Mouse (Mus musculus) skeletal muscle tissue, adult 2 months (tissue): Measurements from ENCODE around the gene Dpp4.
A peak's percentile ranks its signal among the peaks of the same experiment; 100 is the strongest.

Experiments used
- DNase-seq: peaks from one replicate; pipeline ENCODE4 v3.0.0-alpha.2; 2012; ENCODE audit warnings: low read depth, low spot score

Gene Dpp4

GRCm38 (mm10) chr2:62408701-62409201 lies 3.3 kb downstream of the Dpp4 start:
- no peak for DNase-seq

- no peak for DNase-seq
Observed at GRCm38 (mm10) chr2:62408216-62408615, 3.8 kb downstream of the Dpp4 start.

DNA sequence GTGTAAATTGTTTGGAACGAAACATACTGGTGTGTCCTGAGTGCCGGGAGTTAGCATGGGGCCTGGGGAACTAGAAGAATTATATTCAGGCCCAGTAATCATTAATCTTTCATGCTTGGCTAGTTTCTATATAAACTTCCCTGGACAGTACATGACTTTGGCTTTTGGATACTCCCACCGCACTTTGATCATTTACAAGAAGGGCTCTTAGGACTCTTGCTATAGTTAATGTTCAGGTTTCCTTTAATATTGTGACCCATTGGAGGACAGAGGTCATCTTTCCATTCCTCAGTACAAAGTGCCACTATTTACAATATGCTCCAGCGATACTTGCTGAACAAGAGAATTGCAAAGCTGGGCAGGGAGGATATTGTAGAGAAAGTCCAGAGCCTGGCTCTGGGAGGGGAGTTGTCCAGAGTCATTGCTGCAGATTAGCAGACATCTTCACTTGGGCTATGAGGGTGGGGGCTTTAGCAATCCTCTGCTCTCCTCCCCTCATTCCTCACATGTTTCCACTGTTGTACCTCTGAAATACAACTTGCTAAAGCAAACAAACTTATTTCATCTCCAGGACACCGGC lies 8.4 kb downstream of the Dpp4 start:
- DNase-seq = no peak

GRCm38 (mm10) chr2:62401011-62401410 lies 11.0 kb downstream of the Dpp4 start:
- peak; percentile 76 for DNase-seq

- DNase-seq = no peak
Observed at GRCm38 (mm10) chr2:62399832-62400231, 12.2 kb downstream of the Dpp4 start.

DNA sequence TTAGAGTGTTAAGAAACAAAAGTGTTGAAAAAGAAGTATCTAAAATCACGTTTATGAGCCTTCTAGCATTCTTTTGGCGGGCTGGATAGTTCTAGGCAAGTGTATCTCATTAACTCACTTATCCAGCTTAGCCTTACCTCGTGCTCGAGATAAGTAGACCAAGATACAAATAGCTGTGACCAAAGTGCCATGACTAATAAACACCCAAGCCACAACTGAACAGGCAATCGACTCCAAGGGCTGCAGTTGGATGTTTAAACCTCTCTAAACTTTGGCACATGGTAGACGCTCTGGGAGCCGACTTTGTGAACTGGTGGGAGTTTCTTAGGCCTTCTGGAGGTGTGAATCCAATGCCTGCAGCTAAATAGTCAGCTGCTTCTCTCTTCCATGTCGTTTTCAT lies 12.7 kb downstream of the Dpp4 start:
- no peak for DNase-seq

DNA sequence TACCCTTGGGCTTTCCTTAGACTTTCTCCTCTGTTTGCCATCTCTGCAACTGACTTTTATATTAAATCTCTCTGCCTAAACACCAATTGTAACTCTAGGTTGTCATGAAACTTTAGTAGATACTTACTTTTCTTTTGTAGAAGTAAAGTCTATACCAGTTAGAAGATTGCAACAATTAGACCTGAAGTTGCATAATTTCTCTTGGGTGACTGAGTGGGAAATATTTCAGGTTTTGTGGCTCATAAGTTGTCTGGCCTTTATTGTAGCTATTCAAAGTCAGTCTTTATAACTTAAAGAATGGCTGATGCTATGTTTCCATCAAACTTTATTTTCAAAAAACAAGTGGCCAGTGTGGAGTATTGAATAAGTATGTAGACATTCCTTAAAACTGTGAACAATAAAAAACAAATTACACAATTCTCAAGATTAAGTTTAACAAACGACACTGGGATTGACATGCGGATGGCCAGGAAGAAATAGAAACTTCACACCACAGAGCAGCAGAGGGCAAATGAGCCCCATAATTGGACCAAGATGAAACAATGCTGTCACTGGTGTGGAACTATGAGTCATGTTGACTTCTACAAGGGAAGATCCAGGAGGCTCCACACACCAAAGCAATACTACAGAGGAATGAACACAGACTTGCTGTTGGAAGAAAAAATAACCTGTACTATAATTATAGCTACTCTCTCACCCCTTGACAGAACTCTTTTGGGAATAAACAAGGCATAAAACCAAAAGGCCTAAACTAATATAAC lies 13.7 kb downstream of the Dpp4 start:
- DNase-seq = peak; percentile 55

DNA sequence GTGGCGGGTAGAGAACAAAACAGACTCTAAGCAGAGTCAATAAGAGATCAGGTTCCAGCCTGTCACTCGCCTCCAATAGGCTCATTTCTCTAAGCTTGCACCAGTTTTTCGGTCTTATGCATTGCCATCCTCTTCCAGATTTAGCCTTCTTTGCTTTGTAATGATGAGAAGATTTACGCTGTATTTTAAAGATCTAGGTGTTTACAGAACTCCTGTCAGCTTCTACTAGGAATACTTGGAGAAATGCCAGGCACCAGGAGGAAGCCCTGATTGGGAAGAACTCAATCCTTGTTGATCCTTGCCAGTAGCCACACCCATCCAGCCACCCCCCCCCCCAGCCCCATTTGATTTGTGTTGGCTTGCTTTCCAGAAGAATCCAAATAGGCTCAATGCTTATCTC lies 14.4 kb downstream of the Dpp4 start:
- DNase-seq = no peak

DNA sequence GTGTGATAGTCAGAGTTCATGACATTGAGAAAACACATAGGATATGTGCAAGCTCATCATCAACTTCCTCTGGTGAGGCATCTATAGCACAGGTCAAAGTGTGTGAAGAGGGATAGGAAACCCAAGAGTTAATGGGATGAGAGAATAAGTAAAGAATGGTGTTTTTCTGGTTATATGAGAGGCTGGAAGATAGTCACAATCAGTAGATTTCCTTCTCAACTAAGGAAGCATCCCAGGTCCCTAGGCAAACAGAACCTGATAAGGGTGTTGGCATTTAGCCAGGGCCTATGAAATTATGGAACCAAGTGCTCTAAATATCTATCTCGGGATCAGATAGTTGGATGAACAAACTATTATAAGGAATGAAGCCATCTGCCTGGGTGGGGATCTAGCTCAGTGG lies 15.2 kb downstream of the Dpp4 start:
- DNase-seq = no peak

GRCm38 (mm10) chr2:62394800-62395199 lies 17.2 kb downstream of the Dpp4 start:
- DNase-seq = no peak

DNA sequence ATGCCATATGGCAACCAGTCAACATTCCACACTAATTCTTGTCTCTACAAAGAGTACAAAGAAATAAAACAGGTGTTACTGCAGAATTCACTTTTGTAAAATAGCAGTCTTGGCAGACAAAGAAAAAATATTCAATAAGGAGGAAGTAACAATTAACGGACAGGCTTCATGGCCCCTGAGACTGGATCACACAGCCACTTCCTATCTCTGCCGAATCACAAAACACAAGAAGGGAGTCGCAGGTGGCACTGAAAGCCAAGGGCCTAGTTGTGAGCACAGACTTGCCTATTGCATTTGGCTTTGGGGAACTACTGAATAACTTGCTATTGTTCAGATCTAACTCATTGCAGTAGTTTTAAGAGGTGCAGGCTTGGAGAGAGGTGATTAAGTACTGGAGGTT lies 19.9 kb downstream of the Dpp4 start:
- DNase-seq = no peak

DNA sequence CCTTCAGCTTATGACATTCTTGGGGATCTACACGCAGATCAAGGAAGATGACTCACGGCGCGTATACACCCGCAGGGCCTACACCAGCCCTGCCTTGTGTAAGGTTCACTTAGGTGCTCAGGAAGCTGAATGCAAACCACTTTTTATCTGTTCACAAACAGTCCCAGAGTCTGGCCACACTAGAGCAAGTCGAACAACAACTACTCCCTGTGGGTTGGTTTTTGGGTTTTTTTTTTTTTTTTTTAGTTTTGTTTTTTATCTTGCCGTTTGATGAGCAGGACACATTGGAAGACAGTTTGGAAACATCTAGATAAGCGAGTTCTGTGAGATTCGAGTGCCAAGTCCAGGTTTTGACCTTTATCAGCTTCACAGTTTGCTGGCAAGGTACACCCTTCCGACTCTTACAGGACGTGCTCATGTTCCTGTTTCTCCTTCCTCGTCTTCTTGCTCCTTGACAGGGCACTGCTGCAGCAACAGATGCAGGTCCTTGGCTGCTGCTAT lies 21.0 kb downstream of the Dpp4 start:
- DNase-seq = no peak

DNA sequence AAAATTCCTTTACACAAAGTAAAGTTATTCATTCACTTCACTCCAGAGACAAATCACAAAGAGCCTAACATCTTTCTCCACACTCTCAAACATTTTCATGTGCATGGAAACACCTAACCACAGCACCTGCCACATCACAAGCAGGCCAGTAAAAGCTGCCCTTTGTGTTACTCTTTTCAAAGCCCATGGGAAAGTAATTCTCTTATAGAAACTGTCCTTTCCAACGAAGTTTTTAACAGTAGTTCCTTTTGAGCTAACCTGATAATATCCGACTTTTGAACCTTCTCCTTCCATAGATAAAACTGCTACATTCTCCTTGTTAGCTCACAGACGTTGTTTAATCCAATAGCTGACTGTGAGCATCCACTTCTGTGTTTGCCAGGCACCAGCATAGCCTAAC lies 21.7 kb downstream of the Dpp4 start:
- DNase-seq = no peak

GRCm38 (mm10) chr2:62388841-62389240 lies 23.2 kb downstream of the Dpp4 start:
- no peak for DNase-seq

DNA sequence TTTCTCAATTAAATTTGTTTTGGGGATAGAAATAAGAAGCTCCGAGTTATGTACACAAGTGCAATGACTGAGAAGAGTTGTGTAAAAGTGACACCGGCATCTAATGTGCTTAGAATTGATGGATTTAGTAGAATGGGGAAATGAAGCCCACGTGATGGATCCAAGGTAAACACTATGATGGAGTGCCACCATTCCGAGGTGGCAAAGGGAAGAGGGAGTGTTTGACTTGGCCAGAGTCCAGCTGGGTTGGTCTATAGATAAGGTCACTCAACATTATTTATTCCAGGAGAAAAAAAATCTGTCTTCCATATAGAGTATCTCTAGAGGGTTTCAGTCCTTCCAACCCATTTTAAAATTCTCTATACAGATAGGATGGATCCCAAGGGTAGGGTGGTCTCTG lies 28.8 kb downstream of the Dpp4 start:
- no peak for DNase-seq

- DNase-seq = no peak
Observed at GRCm38 (mm10) chr2:62382440-62382839, 29.6 kb downstream of the Dpp4 start.

GRCm38 (mm10) chr2:62381756-62382155 lies 30.3 kb downstream of the Dpp4 start:
- DNase-seq = peak; percentile 68

- DNase-seq = no peak
Observed at GRCm38 (mm10) chr2:62373692-62374091, 38.3 kb downstream of the Dpp4 start.

DNA sequence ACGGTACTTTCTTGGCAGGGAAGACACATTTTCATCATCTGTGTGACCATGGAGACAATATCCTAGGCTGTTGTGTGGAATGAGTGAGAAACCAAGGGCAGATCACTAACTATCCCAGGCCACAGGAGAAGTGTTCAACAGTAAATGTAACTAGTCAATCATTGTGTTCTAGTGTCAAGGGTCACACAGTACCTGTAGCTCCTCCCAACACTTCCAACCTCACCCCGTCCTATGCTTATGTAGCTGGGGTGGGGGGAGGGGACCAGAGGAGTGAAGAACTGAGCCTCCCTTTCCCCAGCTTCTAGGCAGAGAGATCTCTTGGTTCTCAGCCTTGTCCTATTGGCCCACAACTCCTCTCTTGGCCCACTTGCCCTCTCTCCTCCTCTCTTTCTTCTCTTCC lies 42.0 kb downstream of the Dpp4 start:
- no peak for DNase-seq

DNA sequence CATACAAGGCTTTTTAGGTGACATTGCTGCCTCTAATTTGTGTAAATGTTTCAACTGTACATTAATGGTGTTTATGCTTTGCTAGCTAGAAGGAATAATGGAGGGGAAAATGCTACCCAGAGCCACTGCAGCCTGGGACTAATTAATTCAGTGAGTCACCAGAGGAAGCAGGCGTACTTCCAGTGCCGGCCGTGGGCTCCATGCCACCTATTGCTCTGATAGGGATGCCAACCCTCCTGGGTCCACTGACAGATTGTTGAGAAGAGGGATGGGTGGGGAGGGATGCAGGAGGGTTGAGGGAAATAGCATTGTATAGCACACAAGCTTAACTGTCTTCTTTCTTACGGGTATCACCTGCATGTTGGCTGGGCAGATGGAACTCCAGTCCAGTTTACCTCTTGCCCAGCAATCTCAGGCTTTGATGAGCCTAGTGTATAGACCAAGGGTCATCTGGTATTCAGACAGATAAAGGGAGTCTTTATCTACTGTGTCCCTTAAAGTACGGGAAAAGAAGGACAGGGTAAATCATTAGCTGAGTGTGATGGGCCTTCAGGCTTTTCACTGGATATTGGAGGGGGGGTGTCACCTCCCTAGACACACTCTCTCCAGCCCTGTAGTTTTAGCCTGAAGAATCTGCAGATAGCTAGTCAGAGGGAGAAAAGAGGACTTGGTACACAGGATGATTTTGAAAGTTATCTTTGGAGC lies 43.5 kb downstream of the Dpp4 start:
- DNase-seq = no peak

GRCm38 (mm10) chr2:62363606-62364005 lies 48.4 kb downstream of the Dpp4 start:
- DNase-seq = no peak

DNA sequence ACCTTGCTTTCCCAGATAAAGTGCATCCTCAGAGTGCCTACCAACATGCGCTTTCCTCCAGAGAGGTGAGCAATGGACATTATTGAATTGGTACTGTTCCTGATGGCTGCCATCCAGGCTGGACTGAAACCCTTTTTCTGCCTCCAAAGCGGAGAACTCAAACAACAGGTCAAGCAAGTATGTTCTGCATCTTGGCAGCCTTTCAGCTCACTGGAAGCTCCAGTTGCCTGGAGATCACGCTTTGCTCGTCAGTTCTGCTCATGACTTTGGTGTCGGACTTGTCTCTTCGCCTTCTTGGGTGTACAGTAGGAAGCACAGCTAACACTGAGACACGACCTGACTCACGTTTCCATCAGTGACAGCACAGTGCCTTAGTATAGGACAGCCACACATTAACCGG lies 49.8 kb downstream of the Dpp4 start:
- DNase-seq = no peak

DNA sequence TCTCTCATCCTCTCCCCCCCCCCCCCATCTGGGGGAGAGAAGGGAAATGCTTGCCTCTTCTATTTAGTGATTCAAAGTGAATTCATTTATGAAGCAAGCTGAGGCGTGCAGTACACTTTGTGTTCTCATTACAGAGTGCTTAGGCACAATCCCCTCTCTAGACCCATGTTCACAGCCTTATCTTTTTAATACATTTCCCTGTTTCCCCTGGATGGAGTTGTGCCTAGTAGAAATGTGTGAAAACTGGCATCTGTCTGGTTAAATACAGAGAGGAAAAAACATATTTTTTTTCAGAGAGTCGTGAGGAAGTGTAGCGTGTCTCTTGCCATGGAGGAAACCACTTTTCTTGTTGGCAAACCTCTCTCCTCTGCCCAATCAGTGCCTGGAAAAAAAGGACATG lies 50.5 kb downstream of the Dpp4 start:
- DNase-seq = no peak
